Mouse (Mus musculus) heart, postnatal 14 days (tissue): Measurements from ENCODE around the gene Wdr44. TPM values are rescaled to one million over a fixed set of nuclear protein-coding genes. Genes with fewer than 3 reads are reported as not detected.
"Not testable (repeated sequence)": the region's sequence is repeated elsewhere in the genome, so short reads cannot be mapped to it uniquely, and the experiment has no call there.

Experiments
- DNase-seq, 2 experiments: peaks; one replicate each; pipeline ENCODE4 v3.0.0; 2021 to 2022
- intact Hi-C: fragments of 180-260 bp; cut with DNase I; formaldehyde crosslinking; loops from one replicate; pipeline ENCODE4 v1.15.1; 2025
- long read RNA-seq, 2 experiments: library from polyadenylated mRNA; stranded (forward); transcript quantifications; one replicate each; pipeline ENCODE4 v2.0.0; 2021
- total RNA-seq, 2 experiments: library from RNA; stranded (reverse); gene quantifications; 2 replicates each; pipeline ENCODE4 v1.2.3; 2021

Wdr44 gene
- 10 to 100 TPM in 1 of 2 experiments, 1 to 10 TPM in 1; 9.9 to 10.8 TPM for total RNA-seq
- long read RNA-seq, experiment 1, full-length matches to known transcripts = 15 of 21 reads
- long read RNA-seq, experiment 1, partial matches to known transcripts = 3 of 21 reads
- long read RNA-seq, experiment 1, other reads (novel, unspliced or antisense) = 3 of 21 reads
- long read RNA-seq, experiment 2, full-length matches to known transcripts = 10 of 14 reads
- long read RNA-seq, experiment 2, partial matches to known transcripts = 2 of 14 reads
- long read RNA-seq, experiment 2, other reads (novel, unspliced or antisense) = 2 of 14 reads

DNA sequence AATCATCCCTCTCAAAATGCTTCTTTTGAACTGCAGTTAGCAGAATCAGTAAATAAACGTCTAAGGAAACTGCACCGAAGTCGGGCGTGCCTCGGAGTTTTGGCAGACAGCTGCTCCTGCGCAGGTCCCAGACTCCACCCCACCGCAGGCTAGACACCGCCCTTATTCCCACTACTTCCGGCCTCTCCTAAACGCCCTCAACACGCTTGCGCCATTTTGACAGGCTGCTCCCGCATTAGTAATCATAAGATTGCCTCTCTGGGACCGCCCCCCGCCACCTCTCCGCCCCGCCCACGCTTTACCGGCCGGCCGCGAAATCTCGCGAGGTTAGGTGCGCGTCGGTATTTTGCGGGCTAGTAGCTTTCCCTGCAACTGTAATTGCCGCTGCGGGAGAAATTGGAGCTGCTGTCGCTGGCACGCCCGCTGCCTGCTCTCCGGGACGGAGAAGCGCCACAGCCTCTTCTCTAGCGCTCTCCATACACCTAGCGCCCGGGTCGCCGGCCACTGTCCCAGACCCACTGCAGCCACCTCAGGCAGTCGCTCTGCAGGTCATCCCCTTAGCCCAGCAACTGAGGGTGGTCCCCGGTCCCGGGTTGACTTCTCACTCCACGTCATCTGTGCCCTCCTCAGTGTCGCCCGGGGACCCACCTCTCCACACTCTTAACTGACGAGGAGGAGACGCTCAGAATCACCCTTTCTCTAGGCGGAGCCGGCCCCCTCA is at the start of gene Wdr44:
Wdr44 (plus strand) TSS at position 330 of the 721 bp plus-strand sequence.
- intact Hi-C loops = no loop called here
- peak; percentile 93 to 94 for DNase-seq

- intact Hi-C loops = no loop called here
Measured at GRCm38 (mm10) chrX:23648371-23648770, 44.5 kb upstream of the Wdr44 start.

GRCm38 (mm10) chrX:23662216-23662615 is 30.6 kb upstream of the Wdr44 start:
- intact Hi-C loops = no loop called here
- no peak for DNase-seq

More at GRCm38 (mm10) chrX:23648371-23648770, 44.5 kb upstream of the Wdr44 start:
- no peak for DNase-seq

GRCm38 (mm10) chrX:23673193-23673592 is 19.7 kb upstream of the Wdr44 start:
- intact Hi-C loops = no loop called here
- no peak for DNase-seq

DNA sequence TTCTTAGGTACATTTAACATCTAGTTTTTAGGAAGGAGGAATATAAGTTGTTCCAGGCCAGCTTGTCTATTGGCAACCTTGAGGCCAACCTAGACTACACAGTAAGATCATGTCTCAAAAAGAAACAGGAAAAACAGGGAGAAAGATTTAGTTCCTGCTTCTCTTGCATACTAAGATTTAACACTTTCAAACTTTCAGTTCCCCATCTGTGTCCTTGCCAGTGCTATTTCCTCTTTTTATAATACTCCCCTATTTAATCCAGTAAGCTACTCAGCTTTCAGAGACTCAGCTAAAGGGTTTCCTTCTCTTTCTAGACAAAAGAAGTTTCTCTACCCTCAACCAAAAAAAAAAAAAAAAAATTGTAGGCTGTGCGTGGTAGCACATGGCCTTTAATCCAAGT is 17.4 kb upstream of the Wdr44 start:
- intact Hi-C loops = no loop called here
- no peak for DNase-seq

GRCm38 (mm10) chrX:23676583-23676982 is 16.3 kb upstream of the Wdr44 start:
- intact Hi-C loops = no loop called here
- no peak for DNase-seq

- DNase-seq = no peak
- intact Hi-C loops = no loop called here
Measured at GRCm38 (mm10) chrX:23677511-23677910, 15.3 kb upstream of the Wdr44 start.

DNA sequence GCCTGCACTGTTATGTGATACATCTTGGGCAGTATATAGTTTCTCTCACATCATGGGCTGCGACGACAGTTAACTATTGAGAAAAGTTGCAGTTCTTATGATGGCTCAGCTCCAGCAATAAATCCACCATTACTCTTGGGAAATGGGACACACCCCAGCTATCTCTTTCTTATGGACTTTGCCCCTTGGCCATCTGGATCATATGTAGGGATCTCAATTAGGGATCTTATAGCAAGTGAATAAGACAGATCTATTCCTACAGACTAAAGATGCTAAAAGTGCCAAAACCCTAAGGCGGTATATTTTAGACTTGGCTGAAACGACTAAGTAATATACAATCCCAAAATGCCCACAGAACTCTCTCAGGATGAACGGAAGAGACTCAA is 522 bp upstream of the Wdr44 start:
- intact Hi-C loops = no loop called here
- DNase-seq = no peak

DNA sequence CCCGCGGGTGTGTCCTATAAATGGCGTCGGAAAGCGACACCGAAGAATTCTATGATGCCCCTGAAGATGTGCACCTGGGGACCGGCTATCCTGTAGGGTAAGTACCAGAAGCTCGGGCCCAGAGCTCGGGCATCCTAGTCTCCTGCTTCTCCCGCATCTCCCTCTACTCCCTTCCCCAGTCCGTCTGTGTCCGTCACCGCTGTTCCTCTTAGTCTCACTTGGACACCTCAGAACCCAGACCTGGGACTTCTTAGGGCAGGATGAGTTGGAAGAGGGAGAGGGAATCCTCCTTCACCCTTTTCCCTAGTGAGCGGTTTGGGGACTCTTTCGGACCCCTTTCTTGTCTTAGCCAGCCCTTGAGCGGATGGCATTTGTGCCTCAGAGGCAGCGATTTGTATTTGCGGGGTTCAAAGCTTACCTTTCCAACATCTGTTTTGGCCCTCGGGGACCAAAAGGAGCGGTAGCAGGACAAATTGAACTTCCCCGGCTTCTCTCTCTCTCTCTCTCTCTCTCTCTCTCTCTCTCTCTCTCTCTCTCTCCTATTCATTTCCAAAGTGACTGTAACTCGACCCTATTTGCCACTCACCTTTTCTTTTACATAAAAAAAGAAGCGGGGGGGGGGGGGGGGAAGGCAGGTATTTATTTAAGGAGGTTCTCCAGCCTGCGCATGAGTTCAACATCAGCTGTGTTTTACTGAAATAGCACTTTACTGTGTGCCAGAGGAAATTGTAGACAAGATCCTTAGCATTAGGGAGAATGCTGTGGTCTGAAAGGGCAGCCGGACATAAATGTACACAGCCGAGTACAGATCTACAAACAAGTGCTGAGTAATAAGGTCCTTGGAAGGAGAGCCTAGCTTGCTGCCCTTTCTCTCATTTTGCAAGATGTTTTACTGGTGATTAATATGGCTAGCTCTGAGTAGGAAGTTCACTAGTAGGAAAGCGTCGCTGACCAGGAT is 871 bp downstream of the Wdr44 start:
- intact Hi-C loops = no loop called here
- DNase-seq = no peak

GRCm38 (mm10) chrX:23694588-23694987 is 1.7 kb downstream of the Wdr44 start:
- DNase-seq = no peak
- intact Hi-C loops = no loop called here

GRCm38 (mm10) chrX:23695109-23695508 is 2.3 kb downstream of the Wdr44 start:
- DNase-seq = no peak
- intact Hi-C loops = no loop called here

GRCm38 (mm10) chrX:23697346-23697745 is 4.5 kb downstream of the Wdr44 start:
- DNase-seq = no peak
- intact Hi-C loops = no loop called here

DNA sequence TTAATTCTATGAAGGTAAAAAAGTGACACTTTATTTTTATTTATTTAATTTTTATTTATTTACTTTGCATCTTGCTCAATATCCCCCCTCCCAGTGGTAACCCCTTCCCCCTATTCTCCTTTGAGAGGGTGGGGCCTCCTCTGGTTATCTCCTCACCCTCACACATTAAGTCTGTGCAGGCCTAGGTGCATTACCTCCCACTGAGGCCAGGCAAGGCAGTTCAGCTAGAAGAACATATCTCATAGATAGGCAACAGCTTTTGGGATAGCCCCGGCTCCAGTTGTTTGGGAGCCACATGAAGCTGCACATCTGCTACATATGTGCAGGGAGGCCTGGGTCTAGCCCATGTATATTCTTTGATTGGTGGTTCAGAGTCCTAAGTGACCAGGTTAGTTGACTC is 6.2 kb downstream of the Wdr44 start:
- DNase-seq = no peak
- intact Hi-C loops = no loop called here

- intact Hi-C loops = no loop called here
- DNase-seq = no peak
Measured at GRCm38 (mm10) chrX:23717247-23717646, 24.4 kb downstream of the Wdr44 start.

DNA sequence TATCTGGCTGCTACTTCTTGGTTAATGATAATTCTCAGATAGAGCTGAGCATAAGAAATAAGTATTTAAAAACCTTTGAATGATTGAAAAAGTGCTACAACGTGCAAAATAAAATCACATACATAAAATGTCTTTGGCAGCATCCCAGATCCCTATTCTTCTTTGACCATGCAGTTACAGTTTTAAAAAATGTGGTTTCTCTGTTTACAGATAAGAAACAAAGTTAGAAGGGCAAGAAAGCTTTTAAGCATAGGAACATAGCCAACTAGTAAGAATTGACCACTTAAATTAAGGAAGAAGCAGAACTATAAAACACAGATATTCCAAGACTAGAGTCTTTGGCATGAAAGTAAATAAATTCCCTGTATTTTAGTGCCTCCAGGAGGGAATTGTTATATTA is 34.6 kb downstream of the Wdr44 start:
- DNase-seq = no peak
- intact Hi-C loops = no loop called here

DNA sequence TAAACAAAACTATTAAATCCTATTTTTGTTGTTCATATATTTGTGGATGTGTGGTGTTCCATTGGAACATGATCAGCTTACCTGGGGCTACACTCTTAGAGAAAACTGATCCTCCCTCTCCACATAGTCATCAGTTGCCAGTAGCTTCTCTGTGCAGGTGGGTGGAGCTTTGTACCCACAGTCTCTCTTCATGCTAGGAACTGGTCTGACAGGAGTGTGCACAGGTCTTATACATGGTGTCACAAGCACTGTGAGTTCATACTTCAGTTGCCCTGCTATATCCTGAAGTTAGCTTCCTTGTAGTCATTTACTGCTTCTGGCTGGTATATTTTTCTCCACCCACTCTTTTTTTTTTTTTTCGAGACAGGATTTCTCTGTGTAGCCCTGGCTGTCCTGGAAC is 61.8 kb downstream of the Wdr44 start:
- DNase-seq = no peak
- intact Hi-C loops = no loop called here

DNA sequence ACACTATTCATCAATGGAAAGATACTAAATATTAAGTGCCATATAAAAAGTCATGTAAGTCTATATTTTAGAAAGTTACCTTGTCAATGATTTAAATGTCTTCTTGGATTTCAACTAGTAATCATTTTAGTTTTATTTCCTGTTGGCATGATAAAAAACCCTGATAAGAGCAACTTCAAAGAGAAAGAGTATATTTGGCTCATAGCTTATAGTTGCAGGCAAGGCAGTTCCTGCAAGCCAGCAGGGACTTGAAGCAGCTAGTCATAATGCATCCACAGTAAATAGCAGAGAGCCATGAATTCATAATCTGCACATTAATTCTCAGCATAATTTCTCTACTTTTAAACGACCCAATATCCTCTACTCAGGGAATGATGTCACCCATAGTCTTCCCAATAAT is 75.0 kb downstream of the Wdr44 start:
- intact Hi-C loops = no loop called here
- DNase-seq = no peak

- no peak for DNase-seq
- intact Hi-C loops = no loop called here
Measured at GRCm38 (mm10) chrX:23807125-23807524, 114.3 kb downstream of the Wdr44 start.

DNA sequence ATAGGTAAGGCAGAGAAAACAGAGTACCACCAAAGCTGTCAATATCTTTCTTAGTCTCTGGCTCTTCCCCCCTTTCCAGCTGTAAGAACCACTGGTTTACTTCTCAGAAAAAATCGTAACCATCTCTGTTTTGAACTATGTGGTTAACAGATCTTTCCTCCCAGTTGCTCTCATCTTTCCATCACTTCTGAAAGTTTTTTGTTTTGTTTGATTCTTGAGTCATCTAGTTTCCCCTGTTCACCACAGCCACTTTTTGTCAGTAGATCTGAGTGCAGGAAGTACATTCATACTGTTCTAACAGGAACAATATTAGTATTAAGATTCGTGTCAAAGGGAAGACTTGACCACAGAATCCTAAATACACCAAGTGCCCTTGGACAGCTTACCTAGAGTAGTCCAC is 117.5 kb downstream of the Wdr44 start:
- DNase-seq = no peak
- intact Hi-C loops = no loop called here

DNA sequence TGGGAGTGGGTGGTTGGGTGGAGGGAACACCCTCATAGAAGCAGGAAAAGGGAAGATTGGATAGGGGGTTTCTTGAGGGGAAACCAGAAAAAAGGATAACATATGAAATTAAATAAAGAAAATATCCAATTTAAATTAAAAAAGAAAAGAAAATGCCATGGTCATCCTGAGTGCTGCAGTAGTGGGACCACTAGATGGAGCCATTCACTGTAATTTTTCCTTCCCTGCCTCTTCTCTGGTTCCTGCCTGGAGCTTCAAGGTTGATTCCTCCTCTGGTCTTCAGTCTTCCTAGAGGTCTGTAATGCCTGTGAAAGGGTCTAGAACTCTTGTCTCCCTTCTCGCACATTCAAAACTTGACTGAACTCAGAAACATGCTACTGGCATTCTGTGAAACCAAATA is 120.4 kb downstream of the Wdr44 start:
- intact Hi-C loops, DNase-seq: not testable (repeated sequence)

DNA sequence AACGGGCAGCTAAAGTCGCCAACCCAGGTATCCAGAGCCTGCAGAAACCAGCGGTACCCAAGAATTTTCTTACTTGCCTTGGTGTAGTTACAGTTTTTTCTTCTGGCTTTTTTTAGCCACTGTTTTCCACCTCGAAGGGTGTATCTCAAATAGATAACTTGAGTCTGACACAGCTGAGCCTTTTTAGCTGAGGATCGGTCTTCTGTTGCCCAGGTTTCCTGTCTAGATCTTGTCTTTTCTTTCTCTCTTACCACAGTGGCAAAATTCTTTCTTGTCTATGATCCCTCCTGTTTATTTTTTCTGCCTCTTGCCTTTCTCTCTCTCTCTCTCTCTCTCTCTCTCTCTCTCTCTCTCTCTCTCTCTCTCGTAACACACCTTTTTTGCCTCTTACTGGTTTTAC is 130.0 kb downstream of the Wdr44 start:
- DNase-seq, intact Hi-C loops: not testable (repeated sequence)
